Mouse (Mus musculus) C2C12 (cell line): ENCODE data around the gene Cyp2s1.

ENCODE experiments used
- CEBPB ChIP-seq: IDR thresholded peaks from one replicate; pipeline ENCODE4 v1.6.1; 2011; ENCODE audit warnings: low read depth, mild to moderate bottlenecking, control low read depth, moderate library complexity
- CTCF ChIP-seq: IDR thresholded peaks from one replicate; pipeline ENCODE4 v1.5.1; 2011; ENCODE audit not compliant: control insufficient read depth, insufficient read depth, insufficient read length
- FOSL1 ChIP-seq: IDR thresholded peaks from one replicate; pipeline ENCODE4 v1.8.0; 2011; ENCODE audit warnings: mild to moderate bottlenecking, low read length; ENCODE audit not compliant: poor library complexity, insufficient read depth, severe bottlenecking
- MYOD1 ChIP-seq: IDR thresholded peaks from one replicate; pipeline ENCODE4 v1.6.1; 2011; ENCODE audit warnings: low read depth; ENCODE audit not compliant: control insufficient read depth, insufficient read length

GRCm38 (mm10) chr7:25768229-25768628, 48.5 kb downstream of the Cyp2s1 start:
- TF ChIP-seq CTCF (no peak), CEBPB (no peak), FOSL1 (no peak), MYOD1 (no peak)
